Mouse (Mus musculus): ENCODE measurements at regions not wholly inside any gene's neighbourhood (a gene's known extent, or its start where the extent isn't known, plus 50 kb on each side); places are given as distances from the start of the nearest gene placed in this dataset.
A peak's percentile ranks its signal among the peaks of the same experiment; 100 is the strongest.

GRCm38 (mm10) chr15:69766743-69767142 is 3266.0 kb upstream of the Lrrc6 start:
- H3K27ac ChIP-seq (replicated peaks; ENCODE audit: low read depth, low read length): no peak overlapping the region
- no peaks in the 10 kb centered on the region for H3K9me3 ChIP-seq (ENCODE audit: control insufficient read depth, low read length)
- no peaks in the 10 kb centered on the region for H3K4me1 ChIP-seq (ENCODE audit: control insufficient read depth, insufficient read depth, low read length)
- H3K27me3 ChIP-seq (ENCODE audit: control insufficient read depth, insufficient read depth, low read length): no peaks in the 10 kb centered on the region
- H3K4me2 ChIP-seq (ENCODE audit: low read length): no peak overlapping the region
- WGBS: 92% methylated on average over 2 of the region's 2 CpGs
- DNase-seq (no peak), ATAC-seq (ENCODE audit: low FRiP score, low TSS enrichment) (no peak)
- no peak overlapping the region for H3K9ac ChIP-seq (replicated peaks; ENCODE audit: low read length)
- H3K36me3 ChIP-seq (ENCODE audit: control insufficient read depth, insufficient read depth, low read length): no peaks in the 10 kb centered on the region
- no peak overlapping the region for H3K4me3 ChIP-seq (replicated peaks; ENCODE audit: low read depth, low read length)

- Histone ChIP-seq H3K9me3 (ENCODE audit: control insufficient read depth, low read length) (no peaks in the 10 kb centered on the region), H3K27ac (replicated peaks; ENCODE audit: low read depth, low read length) (no peak overlapping the region), H3K4me1 (ENCODE audit: control insufficient read depth, insufficient read depth, low read length) (no peaks in the 10 kb centered on the region), H3K9ac (replicated peaks; ENCODE audit: low read length) (no peak overlapping the region), H3K4me3 (replicated peaks; ENCODE audit: low read depth, low read length) (no peak overlapping the region), H3K4me2 (ENCODE audit: low read length) (no peak overlapping the region), H3K27me3 (ENCODE audit: control insufficient read depth, insufficient read depth, low read length) (no peaks in the 10 kb centered on the region), H3K36me3 (ENCODE audit: control insufficient read depth, insufficient read depth, low read length) (no peaks in the 10 kb centered on the region)
- WGBS: 96% methylated on average over 3 of the region's 3 CpGs
- DNase-seq (no peak), ATAC-seq (ENCODE audit: low FRiP score, low TSS enrichment) (no peak)
Observed at GRCm38 (mm10) chr15:69752616-69753015, 3251.9 kb upstream of the Lrrc6 start.

- Histone ChIP-seq H3K4me3 (replicated peaks; ENCODE audit: low read depth, low read length) (no peak overlapping the region), H3K4me2 (ENCODE audit: low read length) (no peak overlapping the region), H3K27ac (replicated peaks; ENCODE audit: low read depth, low read length) (no peak overlapping the region), H3K27me3 (ENCODE audit: control insufficient read depth, insufficient read depth, low read length) (no peaks in the 10 kb centered on the region), H3K4me1 (ENCODE audit: control insufficient read depth, insufficient read depth, low read length) (no peaks in the 10 kb centered on the region), H3K9me3 (ENCODE audit: control insufficient read depth, low read length) (no peaks in the 10 kb centered on the region), H3K9ac (replicated peaks; ENCODE audit: low read length) (no peak overlapping the region), H3K36me3 (ENCODE audit: control insufficient read depth, insufficient read depth, low read length) (no peaks in the 10 kb centered on the region)
- 65% methylated on average over 2 of the region's 2 CpGs for WGBS
- DNase-seq: peak; percentile 37
- no peak for ATAC-seq (ENCODE audit: low FRiP score, low TSS enrichment)
Observed at GRCm38 (mm10) chr15:69714680-69715079, 3214.0 kb upstream of the Lrrc6 start.

- Histone ChIP-seq H3K9me3 (ENCODE audit: control insufficient read depth, low read length) (no peaks in the 10 kb centered on the region), H3K9ac (replicated peaks; ENCODE audit: low read length) (no peak overlapping the region), H3K4me2 (ENCODE audit: low read length) (no peak overlapping the region), H3K36me3 (ENCODE audit: control insufficient read depth, insufficient read depth, low read length) (no peaks in the 10 kb centered on the region), H3K4me1 (ENCODE audit: control insufficient read depth, insufficient read depth, low read length) (no peaks in the 10 kb centered on the region), H3K27ac (replicated peaks; ENCODE audit: low read depth, low read length) (no peak overlapping the region), H3K4me3 (replicated peaks; ENCODE audit: low read depth, low read length) (no peak overlapping the region), H3K27me3 (ENCODE audit: control insufficient read depth, insufficient read depth, low read length) (no peaks in the 10 kb centered on the region)
- ATAC-seq (ENCODE audit: low FRiP score, low TSS enrichment) (no peak), DNase-seq (no peak)
Observed at GRCm38 (mm10) chr15:69713900-69714299, 3213.2 kb upstream of the Lrrc6 start.

GRCm38 (mm10) chr15:69695639-69696205 is 3195.0 kb upstream of the Lrrc6 start:
- Histone ChIP-seq H3K4me2 (ENCODE audit: low read length) (no peak overlapping the region), H3K4me1 (ENCODE audit: control insufficient read depth, insufficient read depth, low read length) (no peaks in the 10 kb centered on the region), H3K27me3 (ENCODE audit: control insufficient read depth, insufficient read depth, low read length) (no peaks in the 10 kb centered on the region), H3K27ac (replicated peaks; ENCODE audit: low read depth, low read length) (no peak overlapping the region), H3K9ac (replicated peaks; ENCODE audit: low read length) (no peak overlapping the region), H3K4me3 (replicated peaks; ENCODE audit: low read depth, low read length) (no peak overlapping the region), H3K36me3 (ENCODE audit: control insufficient read depth, insufficient read depth, low read length) (no peaks in the 10 kb centered on the region), H3K9me3 (ENCODE audit: control insufficient read depth, low read length) (no peaks in the 10 kb centered on the region)
- DNase-seq (no peak), ATAC-seq (ENCODE audit: low FRiP score, low TSS enrichment) (no peak)
- 80% methylated on average over 4 of the region's 4 CpGs for WGBS

- Histone ChIP-seq H3K9ac (replicated peaks; ENCODE audit: low read length) (no peak overlapping the region), H3K36me3 (ENCODE audit: control insufficient read depth, insufficient read depth, low read length) (no peaks in the 10 kb centered on the region), H3K27ac (replicated peaks; ENCODE audit: low read depth, low read length) (no peak overlapping the region), H3K4me1 (ENCODE audit: control insufficient read depth, insufficient read depth, low read length) (no peaks in the 10 kb centered on the region), H3K9me3 (ENCODE audit: control insufficient read depth, low read length) (no peaks in the 10 kb centered on the region), H3K4me3 (replicated peaks; ENCODE audit: low read depth, low read length) (no peak overlapping the region), H3K4me2 (ENCODE audit: low read length) (no peak overlapping the region), H3K27me3 (ENCODE audit: control insufficient read depth, insufficient read depth, low read length) (no peaks in the 10 kb centered on the region)
- ATAC-seq (ENCODE audit: low FRiP score, low TSS enrichment) (no peak), DNase-seq (no peak)
Observed at GRCm38 (mm10) chr15:69690501-69690900, 3189.8 kb upstream of the Lrrc6 start.

All from midbrain, embryonic 14.5 days (tissue).